Mouse (Mus musculus) left cerebral cortex, adult 18-20 months (tissue): ENCODE measurements at regions not wholly inside any gene's neighbourhood (a gene's known extent, or its start where the extent isn't known, plus 50 kb on each side); places are given as distances from the start of the nearest gene placed in this dataset.
"Not testable (repeated sequence)": the region's sequence is repeated elsewhere in the genome, so short reads cannot be mapped to it uniquely, and the experiment has no call there.

ENCODE experiments used
- DNase-seq, 2 experiments: peaks; one replicate each; pipeline ENCODE4 v3.0.0; 2021 to 2022; ENCODE audit warnings: low spot score in 2 of 2, mixed read lengths in 1 of 2

DNA sequence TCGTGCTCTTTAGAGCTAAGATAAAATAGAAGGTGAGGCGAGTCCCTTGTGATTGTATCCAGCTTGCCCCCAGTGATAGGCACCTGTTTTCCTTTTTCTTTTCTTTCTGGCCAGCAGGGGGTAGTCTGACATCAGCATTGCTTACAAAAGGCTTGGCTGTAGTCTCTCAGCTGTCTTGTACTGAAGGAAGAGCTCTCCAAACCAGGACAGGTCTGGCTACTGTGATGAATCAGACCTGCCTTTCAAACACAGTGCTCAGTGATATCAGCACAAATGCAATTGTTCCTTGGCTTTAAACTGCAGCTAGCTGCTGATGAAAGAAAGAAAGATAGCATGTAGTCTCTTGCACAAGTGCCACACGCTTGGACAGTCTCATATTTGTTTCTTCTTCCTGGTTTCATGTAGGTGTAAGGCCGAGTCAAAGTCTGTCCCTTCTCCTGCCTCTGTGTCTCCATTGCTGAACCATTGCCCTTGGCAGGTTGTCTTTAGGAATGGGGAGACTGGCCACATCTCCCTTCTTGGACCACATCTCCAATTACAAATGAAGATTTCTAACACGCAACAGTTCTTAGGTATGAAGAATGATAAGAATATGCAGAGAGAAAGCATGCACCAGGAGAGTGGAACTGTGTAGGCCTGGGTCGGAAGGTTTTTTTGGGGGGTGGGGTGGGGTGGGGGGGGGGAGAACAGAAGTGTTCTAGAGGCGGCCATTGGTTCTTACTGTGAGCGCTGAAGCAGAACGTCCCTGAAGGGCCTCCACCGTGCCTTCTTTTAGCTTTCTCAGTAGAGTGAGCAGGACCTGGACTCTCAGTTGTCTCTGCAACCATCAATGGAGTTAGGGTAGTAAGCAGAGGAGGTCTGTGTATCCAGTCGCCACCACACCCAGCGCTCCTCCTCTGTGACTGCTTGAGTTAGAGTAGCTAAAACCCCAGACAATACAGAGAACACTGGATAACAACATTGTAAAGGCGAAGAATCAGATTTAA, 200.9 kb downstream of the Faxc start:
- peak; percentile 62 to 63 for DNase-seq

DNA sequence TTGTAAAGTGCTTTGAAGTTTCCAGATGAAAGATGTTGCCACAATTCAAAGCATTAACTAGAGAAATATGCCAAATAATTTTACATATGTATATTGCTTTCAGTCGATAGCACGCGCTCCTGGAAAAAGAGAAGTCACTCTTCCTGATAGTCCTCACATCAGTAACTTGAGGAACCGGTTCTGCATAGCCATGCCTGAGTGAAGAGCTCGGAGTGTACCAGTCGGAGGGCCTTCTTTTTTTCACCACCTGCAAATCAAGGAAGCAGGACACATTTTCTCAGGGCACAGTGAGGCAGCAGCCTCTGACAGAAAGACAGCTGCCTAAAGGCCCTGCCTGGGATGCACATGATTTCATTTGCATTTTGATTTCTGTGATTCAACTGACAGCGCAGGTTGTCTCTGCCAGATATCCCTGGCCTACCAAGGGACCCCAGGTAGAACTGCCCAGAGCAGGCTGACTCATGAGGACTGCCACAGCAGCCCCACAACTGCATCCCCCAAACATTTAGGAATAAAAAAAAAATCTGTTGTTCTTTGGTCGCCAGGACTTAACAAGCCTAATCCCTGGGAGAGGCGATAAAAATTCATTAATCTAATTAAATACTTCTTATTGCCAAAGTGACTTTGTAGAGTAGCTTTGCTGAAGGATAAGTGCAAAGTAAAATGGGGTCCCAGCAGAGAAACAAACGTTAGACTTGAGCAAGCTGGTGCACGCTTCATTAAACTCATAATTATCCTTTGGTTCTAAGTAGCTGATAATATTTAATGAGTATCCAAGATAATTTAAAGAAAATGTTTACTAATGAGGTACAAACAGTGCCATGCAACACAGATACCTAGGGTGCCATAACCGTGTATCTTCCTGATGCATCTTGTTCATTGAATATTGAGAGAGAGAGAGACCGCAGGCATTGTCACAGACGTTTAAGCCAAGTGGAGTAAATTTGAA, 202.7 kb downstream of the Faxc start:
- DNase-seq, result no peak

DNA sequence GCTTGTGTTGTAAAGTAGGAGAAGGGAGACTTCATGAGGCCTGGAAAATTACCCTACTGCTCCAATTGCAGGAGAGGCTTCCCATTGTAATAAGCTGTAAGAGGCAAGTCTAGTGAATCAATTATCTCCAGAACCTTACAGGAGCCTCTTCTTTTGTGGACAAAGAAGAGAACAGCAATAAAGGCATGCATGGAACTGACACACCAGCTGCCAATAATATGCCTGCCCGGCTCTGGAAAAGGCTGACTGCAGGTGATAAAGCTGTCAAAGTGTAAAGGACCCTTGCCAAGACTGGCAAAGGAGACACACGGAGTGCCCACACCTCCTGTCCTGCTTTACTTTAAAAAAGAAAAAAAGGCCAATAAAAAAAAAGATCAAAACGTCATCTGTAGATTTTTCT, 209.0 kb downstream of the Faxc start:
- no peak for DNase-seq

DNA sequence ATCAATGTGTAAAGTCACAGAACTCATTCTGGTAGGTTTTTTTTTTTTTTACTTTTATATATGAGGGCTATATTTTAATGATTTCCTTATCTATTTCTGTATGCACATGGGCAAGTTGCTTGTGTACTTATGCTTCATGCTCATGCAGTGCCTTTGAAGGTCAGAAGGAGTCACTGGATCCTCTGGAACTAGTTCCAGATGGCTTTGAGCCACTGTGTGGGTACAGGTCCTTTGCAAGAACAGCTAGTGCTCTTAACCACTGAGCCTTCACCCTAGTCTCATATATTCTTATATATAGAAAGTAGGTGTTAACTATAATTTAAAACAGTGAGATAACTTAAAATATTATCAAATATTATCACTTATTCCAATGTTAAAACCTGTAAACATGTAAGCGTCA, 212.4 kb downstream of the Faxc start:
- no peak for DNase-seq

DNA sequence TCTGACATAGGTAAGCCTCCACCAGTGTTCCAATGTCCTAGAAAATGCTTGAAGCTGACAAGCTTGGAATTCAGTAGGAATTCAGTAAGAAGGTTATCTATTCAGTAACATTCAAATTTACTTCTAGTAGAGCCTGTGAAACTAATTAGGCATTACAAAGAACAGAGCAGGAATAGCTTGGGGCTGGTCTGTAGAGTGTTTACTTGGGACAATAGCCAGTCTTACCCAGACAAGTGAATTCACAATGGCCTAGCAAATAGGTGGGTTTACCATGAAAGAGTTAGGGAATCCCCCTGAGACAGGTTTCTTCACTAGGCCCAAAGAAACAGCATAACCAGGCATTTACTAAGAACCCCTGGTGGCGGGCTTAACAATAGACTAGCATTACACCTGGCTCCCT, 212.5 kb upstream of the Fbxl4 start:
- DNase-seq, result not testable (repeated sequence)

DNA sequence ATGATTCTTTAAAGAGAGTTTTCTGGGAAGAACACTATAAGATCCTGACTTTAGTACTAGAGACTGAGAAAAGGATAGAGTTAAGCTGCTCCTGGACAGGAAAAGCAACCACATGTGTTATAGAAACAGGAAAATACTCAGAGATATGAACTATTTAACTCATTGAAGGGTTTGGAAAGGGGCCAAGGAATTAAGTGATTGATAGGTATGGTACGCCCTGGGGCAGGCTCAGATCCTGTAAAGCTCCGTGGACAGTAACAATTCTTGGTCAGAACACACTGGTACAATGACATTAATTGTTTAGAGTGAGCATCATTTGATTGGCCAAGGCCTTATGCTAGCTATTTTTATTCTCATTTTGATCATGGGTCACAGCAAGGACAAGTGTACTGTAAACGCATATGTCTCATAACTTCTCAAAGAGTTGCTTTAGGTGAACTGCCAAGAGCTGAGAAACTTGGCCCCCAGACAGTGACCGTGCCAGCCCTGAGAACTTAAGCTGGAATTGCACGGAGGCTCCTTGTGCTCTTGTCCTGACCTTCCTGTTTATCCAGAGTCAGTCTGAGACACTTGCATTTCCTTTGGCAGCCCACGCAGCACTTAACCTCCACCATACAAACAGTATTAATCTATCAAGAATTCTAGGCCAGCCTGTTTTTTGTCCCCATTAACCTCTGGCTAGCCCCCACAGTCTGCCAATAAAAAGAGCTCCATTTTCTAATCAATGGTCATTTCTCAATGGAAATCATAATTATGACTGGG, 210.5 kb upstream of the Fbxl4 start:
- DNase-seq, result no peak

DNA sequence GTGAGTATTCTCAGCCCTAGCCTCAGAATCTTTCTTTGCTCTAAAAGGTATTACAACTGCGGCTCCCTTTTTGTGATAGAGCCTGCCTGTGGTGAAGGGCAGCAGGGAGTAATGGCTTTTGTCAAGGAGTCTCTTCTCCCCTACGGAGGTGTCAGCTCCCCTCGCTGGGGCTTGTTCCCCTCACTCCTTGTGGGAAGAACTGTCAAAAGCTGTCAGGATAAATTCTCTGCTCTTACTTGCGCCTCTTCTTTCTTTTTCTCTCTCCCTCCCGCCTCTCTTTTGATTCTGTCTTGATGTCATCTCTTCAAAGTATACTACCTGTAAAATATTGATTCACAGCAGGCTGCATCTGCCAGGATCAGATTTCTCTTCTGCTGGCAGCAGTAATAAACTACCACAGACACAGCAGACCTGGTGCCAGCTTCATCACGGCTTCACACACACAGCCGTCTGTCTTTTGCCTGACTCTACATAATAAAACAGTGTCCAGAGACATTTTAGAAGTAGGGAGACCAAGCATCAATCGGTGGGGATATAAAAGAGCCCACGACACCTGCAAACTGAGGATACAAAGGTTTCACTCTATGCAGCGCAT, 205.3 kb upstream of the Fbxl4 start:
- no peak for DNase-seq

DNA sequence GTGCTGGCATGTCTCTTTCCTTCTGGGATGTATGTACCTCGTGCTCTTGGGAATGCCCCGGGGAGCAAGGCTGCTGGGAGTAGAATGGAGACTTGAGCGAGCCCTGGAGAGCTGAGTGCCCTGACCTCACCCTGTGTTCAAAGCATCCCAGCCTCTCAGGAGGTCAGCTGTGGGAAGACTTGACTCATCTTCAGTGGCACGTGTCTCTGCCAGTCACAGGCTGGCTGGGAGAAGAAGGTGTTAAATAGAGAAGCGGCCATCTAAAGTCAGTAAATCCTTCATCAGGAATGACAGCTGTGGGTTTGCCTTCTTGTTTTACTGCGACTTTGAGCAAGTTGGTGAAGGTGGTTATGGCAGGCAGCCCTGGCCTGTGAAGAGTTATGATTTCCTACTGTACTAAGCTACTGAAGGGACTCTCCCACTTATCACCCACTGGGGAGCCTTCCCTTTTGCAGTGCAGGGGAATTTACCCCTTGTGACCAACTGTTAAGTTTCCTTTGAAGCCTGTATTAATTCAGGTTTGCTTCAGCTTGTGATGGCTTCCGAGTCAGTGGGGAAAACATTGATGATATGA, 204.3 kb upstream of the Fbxl4 start:
- no peak for DNase-seq

DNA sequence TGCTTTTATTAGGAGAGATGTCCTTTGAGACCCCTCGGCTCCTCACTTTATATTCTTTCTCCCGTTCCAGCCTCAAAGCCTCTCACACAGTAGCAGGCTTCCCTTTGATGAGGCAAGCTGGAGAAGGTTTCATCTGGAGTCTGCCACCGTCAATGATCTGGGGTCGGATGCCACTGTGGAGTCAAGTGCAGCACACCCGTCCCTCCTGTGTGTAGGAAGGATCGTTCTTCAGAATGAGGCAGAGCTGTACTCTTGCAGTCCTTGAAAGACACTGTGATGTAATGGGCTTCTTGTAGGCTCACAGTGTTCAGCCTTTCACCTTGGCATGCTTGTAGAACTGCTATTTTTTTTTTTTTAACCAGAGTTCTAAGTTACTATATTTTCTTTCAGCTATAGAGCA, 203.7 kb upstream of the Fbxl4 start:
- no peak for DNase-seq

DNA sequence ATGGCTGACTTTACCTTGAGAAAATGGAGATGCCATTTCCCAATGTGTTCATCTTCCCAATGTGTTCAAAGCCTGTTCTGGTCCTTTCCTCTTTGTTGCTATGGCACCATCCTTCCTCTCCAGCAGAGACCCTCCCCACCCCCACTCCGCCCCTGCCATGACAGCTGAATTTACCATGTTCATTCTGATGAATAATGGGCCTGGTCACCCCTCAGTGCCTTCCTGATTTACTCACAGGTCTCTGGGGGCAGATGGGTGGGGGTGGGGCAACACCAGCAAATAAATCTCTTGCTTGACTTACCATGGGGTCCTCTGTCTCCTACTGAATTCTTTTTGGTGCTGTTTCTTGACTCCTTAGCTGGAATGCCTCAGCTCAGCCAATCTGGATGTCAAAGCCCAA, 170.9 kb upstream of the Fbxl4 start:
- no peak for DNase-seq

DNA sequence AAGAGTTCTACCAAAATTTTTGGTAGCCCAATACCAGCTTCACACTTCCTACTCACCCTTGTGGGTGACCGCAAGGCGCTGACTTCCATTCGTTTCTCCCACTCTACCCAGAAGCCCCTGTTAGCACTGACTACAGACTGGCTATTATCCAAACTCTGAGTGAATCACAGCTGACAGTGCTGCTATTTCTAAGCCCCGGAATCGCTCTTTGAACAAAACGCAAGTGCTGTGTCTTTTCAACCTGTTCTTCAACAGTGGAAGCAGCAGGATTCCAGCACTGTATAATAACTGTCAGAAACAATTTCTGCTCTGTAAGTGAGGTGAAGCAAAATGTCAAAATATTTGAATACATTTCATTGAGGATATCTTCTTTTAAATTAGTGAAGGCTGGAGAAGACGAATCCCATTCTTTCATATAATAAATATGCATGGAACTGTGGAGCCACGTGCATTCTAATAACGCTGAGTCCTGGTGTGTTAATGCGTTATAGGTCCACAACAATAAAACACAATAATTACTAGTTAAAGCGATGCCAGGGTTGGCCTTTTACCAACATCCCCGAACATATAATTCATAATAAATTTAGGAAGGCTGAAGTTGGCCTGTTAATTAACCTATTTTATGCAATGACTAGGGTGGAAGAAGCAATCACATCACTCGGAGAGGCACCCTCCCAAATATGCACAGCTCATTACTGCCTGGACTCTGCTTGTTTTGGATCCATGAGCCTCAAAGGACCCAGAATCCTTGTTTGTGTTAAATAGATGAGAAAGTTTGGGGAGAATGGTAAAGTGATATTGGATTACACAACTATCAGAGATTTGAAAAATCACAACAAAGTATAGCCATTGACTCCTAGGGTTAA, 169.0 kb upstream of the Fbxl4 start:
- peak; percentile 18 to 28 for DNase-seq

DNA sequence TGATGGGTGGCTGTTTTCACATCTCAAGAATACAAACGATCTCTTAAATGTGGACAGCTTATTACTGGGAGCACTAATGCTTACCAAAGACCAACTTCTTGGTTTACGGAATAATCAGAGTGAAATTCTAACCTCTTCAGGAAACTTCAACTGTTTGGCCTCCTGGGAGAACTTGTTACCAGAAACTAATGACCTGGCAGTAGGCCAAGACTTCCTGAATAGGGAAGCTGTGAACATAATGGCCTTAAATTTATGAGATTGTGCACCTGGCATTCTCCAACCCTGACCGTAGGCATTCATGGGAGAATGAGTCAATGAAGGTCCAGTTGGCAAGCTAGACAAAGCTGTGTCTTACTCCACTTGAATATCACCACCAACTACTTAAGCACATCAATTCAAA, 160.8 kb upstream of the Fbxl4 start:
- DNase-seq, result no peak

DNA sequence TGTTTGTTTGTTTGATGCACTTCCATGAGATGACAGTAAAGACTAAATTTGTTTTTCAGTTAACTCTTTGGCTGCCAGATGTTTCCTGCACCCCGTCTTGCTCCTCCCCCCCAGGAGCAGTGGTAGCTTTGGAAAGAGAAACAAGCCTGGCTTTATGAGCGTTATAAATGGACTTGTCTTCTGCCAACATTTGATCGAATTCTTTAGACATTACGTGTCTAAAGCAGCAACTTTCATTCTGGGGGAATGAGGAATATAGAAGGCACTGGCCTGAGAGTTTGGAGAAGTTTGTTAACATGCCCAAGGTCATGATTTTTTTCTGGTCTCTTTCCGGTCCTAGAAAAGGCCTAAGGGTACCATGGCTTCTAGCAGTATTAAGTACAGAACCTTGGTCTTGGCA, 148.8 kb upstream of the Fbxl4 start:
- DNase-seq, result no peak

DNA sequence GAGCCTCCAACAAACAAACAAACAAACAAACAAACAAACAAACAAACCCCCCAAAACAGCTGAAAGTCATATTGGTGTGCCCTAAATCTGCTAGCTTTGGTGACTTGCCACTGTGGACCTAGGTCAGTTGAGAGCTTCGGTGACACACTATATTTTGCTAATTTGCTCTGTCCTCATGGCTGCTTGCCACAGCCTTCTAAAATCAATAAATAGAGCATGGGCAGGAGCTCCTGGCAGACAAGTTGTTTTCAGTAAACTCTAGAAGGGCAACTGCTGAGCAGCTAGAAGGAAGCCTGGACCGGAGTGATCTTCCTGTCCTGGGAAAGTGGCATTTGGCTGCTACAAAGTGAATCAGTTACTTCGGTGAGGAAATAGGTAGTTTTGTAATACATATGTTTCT, 119.7 kb upstream of the Fbxl4 start:
- no peak for DNase-seq

DNA sequence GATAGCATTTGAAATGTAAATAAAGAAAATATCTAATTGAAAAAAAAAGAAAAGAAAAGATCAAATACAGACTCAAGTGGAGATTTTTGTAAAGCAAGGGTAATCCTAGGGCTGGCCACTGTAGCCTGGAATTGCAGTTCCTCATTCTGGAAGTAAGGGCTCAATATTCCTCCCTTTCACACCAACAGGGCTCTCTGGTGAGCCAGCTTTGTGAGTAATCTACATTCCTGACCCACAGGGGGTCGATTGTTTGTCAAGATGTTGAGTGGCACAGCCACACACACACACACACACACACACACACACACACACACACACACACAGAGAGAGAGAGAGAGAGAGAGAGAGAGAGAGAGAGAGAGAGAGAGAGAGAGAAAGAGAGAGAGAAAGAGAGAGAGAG, 107.1 kb upstream of the Fbxl4 start:
- not testable (repeated sequence) for DNase-seq

DNA sequence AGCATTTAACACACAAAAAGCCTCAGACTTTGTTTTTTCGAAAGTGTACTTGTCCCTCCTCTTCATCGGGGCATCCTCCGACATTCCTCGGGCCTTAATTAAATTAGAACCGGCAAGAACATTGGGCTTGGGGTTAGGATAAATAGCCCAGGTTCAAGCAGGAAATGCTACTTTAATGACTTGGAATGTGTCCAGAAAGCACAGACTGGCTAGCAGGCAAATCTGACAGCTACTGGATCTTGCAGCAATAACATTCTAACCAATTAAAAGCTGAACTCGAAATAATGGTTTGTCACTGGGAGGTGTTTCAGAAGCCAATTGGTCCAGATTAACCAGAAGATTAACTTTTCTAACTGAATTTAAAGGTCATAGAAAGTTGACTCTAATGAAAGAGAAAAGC, 93.4 kb upstream of the Fbxl4 start:
- DNase-seq, result no peak

DNA sequence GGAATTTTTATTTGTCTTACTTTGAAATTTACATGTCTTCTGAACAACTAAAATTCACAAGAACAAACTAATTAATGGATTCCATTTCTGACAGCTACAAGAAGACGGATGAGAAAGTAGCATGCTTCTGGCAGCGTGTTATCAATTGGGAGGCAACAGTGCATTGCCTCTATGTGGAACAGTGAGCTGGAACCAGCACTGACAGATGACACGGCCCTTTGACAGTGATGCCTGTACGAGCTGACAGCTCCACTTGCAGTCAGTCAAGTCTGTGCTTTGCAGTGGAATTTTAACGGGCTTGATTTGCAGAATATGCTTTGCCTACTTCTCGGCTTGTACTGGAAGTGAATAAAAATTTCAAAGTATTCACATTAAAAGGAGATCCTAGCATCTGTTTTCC, 88.3 kb upstream of the Fbxl4 start:
- no peak for DNase-seq

DNA sequence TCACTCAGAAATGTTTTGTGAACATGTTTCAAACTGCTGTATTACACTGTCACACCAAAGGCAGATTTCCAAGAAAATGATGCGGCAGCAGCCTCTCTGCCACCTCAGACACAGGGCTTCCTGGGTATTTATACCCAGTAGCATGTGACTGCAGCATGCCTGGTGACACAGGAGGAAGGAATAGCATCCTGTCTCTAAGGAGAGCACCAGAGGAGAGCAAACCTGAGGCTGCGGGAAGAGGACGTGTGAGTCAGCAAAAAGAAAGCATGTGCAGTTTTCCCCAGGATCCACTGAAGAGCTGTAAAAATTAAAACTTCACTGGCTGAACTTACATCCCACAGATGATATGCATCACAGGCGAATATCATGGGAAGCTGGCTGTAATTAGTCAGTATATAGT, 83.2 kb upstream of the Fbxl4 start:
- DNase-seq, result peak in 1 of 2 experiments; percentile 29

DNA sequence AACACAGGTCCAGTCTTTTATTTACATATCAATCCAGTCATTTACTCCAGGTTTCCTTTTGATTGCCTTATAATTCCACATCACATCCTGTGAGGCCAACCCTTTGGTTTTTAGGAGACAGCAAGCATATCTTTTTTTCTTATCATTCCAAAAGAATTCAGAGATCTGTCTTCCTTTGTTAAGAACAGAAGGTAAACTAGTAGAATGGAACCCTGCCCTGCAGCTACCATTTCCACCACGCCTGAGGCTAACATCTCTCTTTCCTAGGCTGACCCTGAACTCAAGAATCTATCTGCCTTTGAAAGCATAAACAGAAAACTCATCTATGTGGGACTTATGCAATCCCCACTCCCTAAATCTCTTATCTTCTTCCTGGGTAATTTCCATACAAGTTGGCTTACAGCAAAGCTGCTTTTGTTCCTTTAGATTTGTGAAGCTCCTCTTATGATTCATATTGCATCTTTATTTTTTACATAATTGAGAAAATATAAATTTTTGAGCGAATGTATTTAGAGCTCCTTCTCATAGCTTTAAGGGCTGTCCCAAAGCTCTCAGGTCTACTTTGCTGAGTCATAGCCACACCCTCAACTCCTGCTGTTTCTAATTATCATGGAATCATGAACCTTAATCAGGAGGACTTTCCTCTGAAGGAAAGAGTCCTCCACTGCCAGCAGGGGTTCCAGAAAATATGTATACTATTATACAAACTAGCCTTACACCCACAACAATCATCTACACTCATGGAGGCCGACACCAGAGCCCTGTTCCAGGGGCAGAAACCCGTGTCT, 74.6 kb upstream of the Fbxl4 start:
- DNase-seq, result no peak
